Comparison of ENCODE assay signal across 7 mouse cellular contexts in the genomic region with DNA sequence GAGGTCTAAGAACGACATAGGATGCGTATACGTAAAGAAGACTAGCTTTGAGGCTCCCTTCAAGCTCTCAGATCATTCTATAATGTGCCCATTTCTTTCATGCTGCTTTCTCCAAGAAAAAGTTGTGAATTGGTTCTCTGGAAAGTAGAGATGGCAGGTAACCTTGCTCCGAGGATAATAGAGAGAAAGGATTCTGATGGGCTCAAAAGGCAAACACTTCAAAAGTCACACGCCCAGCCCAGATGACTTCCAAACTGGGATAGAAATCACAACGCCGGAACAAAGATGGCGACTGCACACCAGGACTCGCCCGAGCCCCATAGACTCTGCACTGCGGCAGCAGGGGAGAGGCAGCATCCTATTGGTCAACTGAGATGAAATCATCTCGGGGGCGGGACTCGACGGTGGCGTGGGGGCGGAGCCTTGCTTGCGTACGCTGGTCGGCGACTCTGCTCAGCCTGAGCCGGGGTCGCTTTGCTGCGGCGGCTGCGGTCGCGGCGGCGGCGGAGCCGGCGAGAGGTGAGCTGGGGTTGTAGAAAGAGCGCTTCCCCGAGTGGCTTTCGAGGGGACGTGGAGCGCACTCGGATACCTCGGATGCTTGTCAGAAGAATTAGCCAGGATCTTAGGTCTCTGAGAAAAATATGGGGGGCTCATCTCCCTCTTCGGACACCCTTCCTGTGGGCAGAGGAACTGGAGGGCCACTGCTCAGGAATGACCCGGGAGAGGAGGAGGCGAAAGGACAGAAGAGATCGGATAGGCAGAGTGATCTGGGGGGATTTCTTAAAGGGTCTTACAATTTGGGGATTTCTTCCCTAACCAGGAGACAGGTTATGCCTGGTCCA. TPM values are rescaled to one million over a fixed set of nuclear protein-coding genes. Genes with fewer than 3 reads are reported as not detected.
A peak's percentile ranks its signal among the peaks of the same experiment; 100 is the strongest.
DNase-seq lines count a peak whose midpoint lies in the region; ATAC-seq and TF ChIP-seq lines count a peak whose summit lies in the region.

A gene (plus strand): TSS at position 407 of the 842 bp plus-strand sequence.

- ATAC-seq in intestine, postnatal 0 days, result peak; percentile 98
- ATAC-seq in midbrain, embryonic 12.5 days (ENCODE audit: low FRiP score, low read depth), result peak; percentile 100

- H3K4me1 ChIP-seq in embryonic facial prominence, embryonic 10.5 days, result peaks cover 18% of the 10 kb centered on the region
- no peaks in the 10 kb centered on the region; the same call in 1 of the 2 replicates for H3K4me1 ChIP-seq in intestine, postnatal 0 days (replicated peaks; ENCODE audit: control insufficient read depth, insufficient read depth, low read length)
- peaks cover 16% of the 10 kb centered on the region for H3K4me1 ChIP-seq in midbrain, embryonic 12.5 days
- H3K4me1 ChIP-seq in small intestine, adult 2 months (ENCODE audit: control insufficient read depth, insufficient read depth, insufficient read length, low read length), result no peaks in the 10 kb centered on the region

- DNase-seq in adrenal gland, postnatal 10 days, result peak; percentile 98
- DNase-seq in embryonic facial prominence, embryonic 10.5 days (ENCODE audit: low spot score), result peak; percentile 97
- DNase-seq in gonadal fat pad, adult 2 months (ENCODE audit: low read depth), result no peak
- peak; percentile 99 for DNase-seq in left cerebral cortex, postnatal 4 days

- TF ChIP-seq CTCF in intestine, postnatal 0 days (IDR thresholded peaks at IDR 0.05; ENCODE audit: low read depth), result no peak
- TF ChIP-seq CTCF in small intestine, adult 2 months (IDR thresholded peaks at IDR 0.05; ENCODE audit: extremely low read depth, insufficient read length, insufficient replicate concordance, low read depth, low read length), result no peak

- H3K9me3 ChIP-seq in embryonic facial prominence, embryonic 10.5 days, result no peaks in the 10 kb centered on the region
- H3K9me3 ChIP-seq in intestine, postnatal 0 days (ENCODE audit: control insufficient read depth), result no peaks in the 10 kb centered on the region
- H3K9me3 ChIP-seq in midbrain, embryonic 12.5 days, result no peaks in the 10 kb centered on the region

- H3K36me3 ChIP-seq in embryonic facial prominence, embryonic 10.5 days (replicated peaks), result peaks cover 20% of the 10 kb centered on the region
- H3K36me3 ChIP-seq in intestine, postnatal 0 days (ENCODE audit: control insufficient read depth, insufficient read depth), result peaks cover 11% of the 10 kb centered on the region; the same call in 1 of the 2 replicates
- H3K36me3 ChIP-seq in midbrain, embryonic 12.5 days, result peaks cover 17% of the 10 kb centered on the region
- H3K36me3 ChIP-seq in small intestine, adult 2 months (ENCODE audit: control insufficient read depth, insufficient read depth, low read length), result peaks cover 9% of the 10 kb centered on the region

- H3K4me2 ChIP-seq in intestine, postnatal 0 days (replicated peaks; ENCODE audit: low read depth), result peak within 1 kb of the TSS; percentile 74
- H3K4me2 ChIP-seq in midbrain, embryonic 12.5 days (replicated peaks), result peak within 1 kb of the TSS; percentile 64

- H3K4me3 ChIP-seq in embryonic facial prominence, embryonic 10.5 days, result peak within 1 kb of the TSS; percentile 65
- peak within 1 kb of the TSS; percentile 69 for H3K4me3 ChIP-seq in intestine, postnatal 0 days (ENCODE audit: low read depth, low read length)
- H3K4me3 ChIP-seq in midbrain, embryonic 12.5 days, result peak within 1 kb of the TSS; percentile 67
- H3K4me3 ChIP-seq in small intestine, adult 2 months (ENCODE audit: low read depth, low read length), result peak within 1 kb of the TSS; percentile 83

- peak within 1 kb of the TSS; percentile 85 for H3K9ac ChIP-seq in intestine, postnatal 0 days (ENCODE audit: low read depth, low read length)
- peak within 1 kb of the TSS; percentile 81 for H3K9ac ChIP-seq in midbrain, embryonic 12.5 days (replicated peaks)

- peak within 1 kb of the TSS; percentile 89 for H3K27ac ChIP-seq in embryonic facial prominence, embryonic 10.5 days (replicated peaks)
- H3K27ac ChIP-seq in intestine, postnatal 0 days (ENCODE audit: low read depth, low read length), result peak within 1 kb of the TSS; percentile 90
- H3K27ac ChIP-seq in midbrain, embryonic 12.5 days (replicated peaks), result peak within 1 kb of the TSS; percentile 89
- peak within 1 kb of the TSS; percentile 94 for H3K27ac ChIP-seq in small intestine, adult 2 months (ENCODE audit: insufficient read depth, low read depth, low read length)

- intact Hi-C loops in left cerebral cortex, postnatal 4 days (cut with DNase I), result no loop called here

- no peaks in the 10 kb centered on the region; the same call in 1 of the 2 replicates for H3K27me3 ChIP-seq in embryonic facial prominence, embryonic 10.5 days (replicated peaks; ENCODE audit: low read depth, poor library complexity, severe bottlenecking)
- no peaks in the 10 kb centered on the region for H3K27me3 ChIP-seq in intestine, postnatal 0 days (replicated peaks; ENCODE audit: control insufficient read depth, insufficient read depth, low read length)
- H3K27me3 ChIP-seq in midbrain, embryonic 12.5 days, result 0 out of 2 replicates have a peak, but pooled peaks cover 3% of the 10 kb centered on the region
- no peaks in the 10 kb centered on the region for H3K27me3 ChIP-seq in small intestine, adult 2 months (ENCODE audit: control insufficient read depth, insufficient read depth, low read length)

- WGBS in embryonic facial prominence, embryonic 10.5 days, result under 1% methylated on average over 44 of the region's 44 CpGs
- WGBS in intestine, postnatal 0 days, result under 1% methylated on average over 44 of the region's 44 CpGs
- under 1% methylated on average over 44 of the region's 44 CpGs for WGBS in midbrain, embryonic 12.5 days
- under 1% methylated on average over 44 of the region's 44 CpGs for WGBS in small intestine, adult 2 months

- TF ChIP-seq POLR2A in small intestine, adult 2 months (IDR thresholded peaks at IDR 0.05; ENCODE audit: low read depth, low read length), result peak; percentile 89

RNA-seq across cellular contexts. Expression of the gene that starts here (rescaled TPM):
- 10 to 100 TPM; 93.4 to 95.8 TPM for total RNA-seq in adrenal gland, postnatal 10 days (2021)
- polyA plus RNA-seq in embryonic facial prominence, embryonic 10.5 days (2016; fragmentation: Nextera tagmentation; extraction: Ambion mirVana), result 30.1 and 30.5 TPM in 2 replicates
- polyA plus RNA-seq in gonadal fat pad, adult 2 months (2012; rRNA removed), result 114 and 137 TPM in 2 replicates
- polyA plus RNA-seq in intestine, postnatal 0 days (2015; fragmentation: Nextera tagmentation; extraction: Ambion mirVana), result 62.1 and 67.2 TPM in 2 replicates
- total RNA-seq in left cerebral cortex, postnatal 4 days (2021), result 100 to 1,000 TPM; 257 to 302 TPM
- polyA plus RNA-seq in midbrain, embryonic 12.5 days (2016; fragmentation: Nextera tagmentation; extraction: Ambion mirVana), result 65.6 and 67.5 TPM in 2 replicates
- polyA plus RNA-seq in small intestine, adult 2 months (2012; rRNA removed), result 43.5 and 69.5 TPM in 2 replicates
